Mouse (Mus musculus) regulatory T cell (primary cell): Measurements from ENCODE around the gene Erg.

Experiments
- in situ Hi-C: fragments of 300-600 bp; cut with MboI, MseI; formaldehyde crosslinking; loops from one replicate; pipeline ENCODE4 v1.15.1; 2025; ENCODE audit warnings: high pct_unique_total_duplicates

Gene Erg

DNA sequence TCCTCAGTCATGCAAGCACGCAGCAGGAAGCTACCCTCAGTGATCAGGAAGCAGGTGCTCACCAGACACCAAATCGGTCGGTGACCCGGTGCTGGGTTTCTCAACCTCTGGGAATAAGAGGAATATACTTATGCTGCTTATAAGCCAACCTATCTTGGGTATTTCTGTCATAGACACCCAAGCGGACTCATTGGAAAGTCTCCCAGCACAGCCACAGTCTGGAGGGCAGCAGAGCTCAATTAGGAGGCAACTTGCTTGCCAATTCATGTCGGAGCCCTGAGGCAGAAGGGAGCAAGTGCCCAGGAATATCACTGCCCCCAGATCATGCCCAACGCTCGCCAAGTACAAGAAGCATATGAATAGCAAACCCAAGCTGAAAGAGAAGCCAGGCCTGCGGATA is 184.5 kb downstream of the Erg start:
- in situ Hi-C loops = loop anchor here (10.0 kb wide), 1 partner anchor 637 kb away; no protein-coding TSS in a partner anchor

GRCm38 (mm10) chr16:95398761-95399343 is 187.5 kb downstream of the Erg start:
- in situ Hi-C loops = no loop called here

GRCm38 (mm10) chr16:95390787-95391186 is 195.6 kb downstream of the Erg start:
- in situ Hi-C loops = no loop called here

GRCm38 (mm10) chr16:95388811-95389529 is 197.4 kb downstream of the Erg start:
- in situ Hi-C loops = loop anchor here (5.0 kb wide), 1 partner anchor 52 kb away; no protein-coding TSS in a partner anchor

GRCm38 (mm10) chr16:95388292-95388691 is 198.1 kb downstream of the Erg start:
- in situ Hi-C loops = loop anchor here (5.0 kb wide), 1 partner anchor 51 kb away; no protein-coding TSS in a partner anchor

- in situ Hi-C loops = loop anchor here (5.0 kb wide), 1 partner anchor 50 kb away; no protein-coding TSS in a partner anchor
These were observed 199.4 kb downstream of the Erg start for GRCm38 (mm10) chr16:95387008-95387407.

DNA sequence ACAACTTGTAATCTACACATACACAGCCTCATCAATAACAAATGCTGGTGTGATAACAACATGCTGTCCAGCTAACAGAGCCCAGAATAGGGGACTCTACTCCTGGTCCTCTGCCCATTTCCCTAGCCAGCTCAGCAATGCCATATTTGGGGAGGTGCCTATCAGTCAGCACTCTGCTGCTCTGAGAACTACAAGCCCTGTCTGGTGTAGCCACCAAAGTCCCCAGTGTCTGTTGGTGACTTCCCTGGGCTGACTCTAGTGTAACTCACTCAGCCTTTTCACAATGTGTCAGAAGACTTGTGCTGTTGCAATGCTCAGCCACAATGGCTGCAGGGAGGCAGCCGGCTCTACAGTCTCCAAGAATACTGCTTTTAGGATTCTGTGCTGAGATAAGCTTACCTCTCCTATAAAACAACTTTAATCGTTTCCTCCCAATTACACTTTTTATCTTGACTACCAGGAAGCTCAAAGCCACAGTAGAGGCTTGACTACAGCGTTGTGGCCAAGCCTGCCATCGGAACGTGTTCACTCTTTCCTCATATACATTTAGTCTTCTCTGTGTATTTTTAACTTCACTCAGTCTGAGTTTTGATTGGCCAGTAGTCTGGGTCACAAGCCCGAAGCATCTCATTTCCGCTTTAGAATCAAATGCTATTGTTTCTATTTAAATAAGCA is 201.0 kb downstream of the Erg start:
- in situ Hi-C loops = loop anchor here (5.0 kb wide), 1 partner anchor 48 kb away; no protein-coding TSS in a partner anchor

DNA sequence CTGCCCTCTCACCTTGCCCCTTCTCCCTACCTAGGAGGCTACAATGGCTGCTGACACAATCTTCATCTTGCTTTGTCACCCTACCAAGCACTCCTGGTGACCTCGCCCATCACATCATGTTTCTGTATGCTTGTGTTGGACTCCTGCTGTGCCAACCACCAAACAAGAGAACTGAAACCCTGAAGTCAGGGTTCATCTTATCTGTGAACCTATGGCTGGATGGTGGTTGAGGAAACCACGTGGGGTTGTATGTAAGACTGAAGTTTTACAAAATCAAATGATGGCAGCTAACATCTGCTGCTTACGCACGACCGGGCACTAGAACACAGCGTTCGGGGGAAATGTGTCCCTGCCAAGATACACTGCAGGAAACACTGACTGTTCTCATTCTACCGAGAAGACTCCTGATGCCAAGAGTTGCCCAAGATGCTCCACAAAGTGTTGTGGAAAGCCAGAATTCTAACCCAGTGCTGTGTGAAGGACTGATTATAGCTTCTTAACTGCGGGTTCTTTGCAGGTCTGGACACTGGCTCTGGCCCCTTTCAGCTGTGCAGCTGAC is 201.7 kb downstream of the Erg start:
- in situ Hi-C loops = loop anchor here (5.0 kb wide), 1 partner anchor 47 kb away; no protein-coding TSS in a partner anchor

GRCm38 (mm10) chr16:95382251-95382650 is 204.1 kb downstream of the Erg start:
- in situ Hi-C loops = no loop called here

DNA sequence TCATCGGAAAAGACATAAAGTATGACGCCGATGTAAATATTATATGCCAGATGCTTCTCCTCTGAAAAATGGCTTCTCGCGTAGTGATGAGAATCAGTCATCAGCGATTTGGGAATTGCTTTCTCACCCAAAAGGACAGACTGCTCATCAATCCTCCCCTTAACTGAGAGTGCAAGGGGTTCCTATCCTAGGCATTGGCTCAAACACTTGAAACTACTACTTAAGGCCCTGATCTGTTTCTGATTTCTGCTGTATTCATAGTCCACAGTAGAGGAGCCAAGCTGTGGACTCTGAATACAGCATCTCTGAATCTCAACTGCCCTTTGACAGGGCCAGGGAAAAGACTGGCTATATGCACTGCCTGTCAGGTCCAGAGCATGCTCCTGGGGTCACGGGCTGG is 209.6 kb downstream of the Erg start:
- in situ Hi-C loops = no loop called here

DNA sequence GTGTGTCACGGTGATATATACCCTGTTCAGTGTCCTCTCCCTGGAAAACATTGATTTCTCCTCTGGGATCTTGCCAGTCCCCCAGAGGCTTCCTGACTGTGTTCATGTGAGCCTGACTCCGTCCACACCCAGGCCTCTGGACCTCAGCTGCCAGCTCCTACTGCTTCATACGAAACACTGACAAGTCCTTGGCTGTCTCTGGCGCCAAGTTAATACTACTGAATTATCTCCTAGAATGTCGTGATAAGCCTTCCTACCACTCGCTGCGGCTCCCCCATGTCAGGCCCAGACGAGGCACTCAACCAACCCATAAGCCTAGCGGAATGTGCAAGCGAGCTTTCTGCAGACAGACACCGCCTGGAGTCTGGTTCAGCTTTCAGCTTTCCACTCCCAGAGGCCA is 210.0 kb downstream of the Erg start:
- in situ Hi-C loops = no loop called here

- in situ Hi-C loops = no loop called here
These were observed 211.7 kb downstream of the Erg start for GRCm38 (mm10) chr16:95374646-95375045.

- in situ Hi-C loops = no loop called here
These were observed 213.4 kb downstream of the Erg start for GRCm38 (mm10) chr16:95372960-95373359.

DNA sequence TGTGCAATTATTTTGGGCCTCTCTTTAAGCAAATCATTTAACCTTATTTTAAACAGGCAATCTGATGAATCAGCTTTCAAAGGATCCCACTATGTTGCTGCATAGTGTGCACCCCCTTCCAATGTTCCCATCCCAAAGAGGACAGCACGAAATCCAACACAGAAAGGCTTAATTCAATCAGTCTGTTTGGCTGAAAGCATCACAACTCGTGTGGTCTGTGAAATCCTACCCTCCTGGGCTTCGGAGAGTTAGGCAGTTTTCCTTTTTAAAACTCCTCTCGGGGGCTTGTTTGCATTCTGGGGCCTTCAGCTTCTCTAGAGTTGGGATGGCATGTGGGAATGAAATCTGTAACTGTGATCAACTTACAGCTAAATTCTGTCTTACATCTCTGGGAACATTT is 214.7 kb downstream of the Erg start:
- in situ Hi-C loops = no loop called here

DNA sequence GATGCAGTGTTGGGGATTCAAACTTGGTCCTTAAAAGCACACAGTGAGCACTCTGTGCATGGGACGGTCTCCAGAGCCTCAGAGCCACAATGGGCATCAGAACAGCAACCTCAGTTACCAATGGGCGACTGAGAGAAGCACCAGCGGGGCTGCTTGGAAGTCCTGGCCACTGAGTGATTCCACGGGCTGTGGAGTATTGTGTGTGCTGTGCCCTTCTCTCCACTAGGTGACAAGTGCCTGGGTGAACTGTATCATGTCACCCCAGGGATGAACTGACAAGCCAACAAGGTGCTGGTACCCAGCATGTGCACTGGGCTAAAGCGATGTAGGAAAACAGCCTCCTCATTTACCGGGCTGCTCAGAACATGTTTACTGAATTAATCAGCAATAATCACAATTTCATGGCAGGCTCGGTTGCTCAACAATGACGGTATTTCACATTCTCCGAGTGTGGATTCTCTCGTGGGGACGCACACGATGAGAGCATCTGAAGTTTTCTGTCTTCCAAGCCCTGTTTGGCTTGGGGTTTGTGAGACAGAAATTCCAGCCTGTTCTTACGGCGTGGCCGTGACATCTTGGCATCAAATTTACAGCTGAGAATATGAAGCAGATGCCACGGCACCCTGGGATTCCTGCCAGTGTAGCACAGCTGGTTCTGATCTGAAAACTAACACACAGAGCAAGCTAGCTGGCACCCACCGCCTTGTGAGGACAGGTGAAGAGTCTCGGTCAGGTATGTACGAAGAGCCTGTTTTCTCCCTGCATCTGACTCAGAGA is 219.2 kb downstream of the Erg start:
- in situ Hi-C loops = loop anchor here (5.0 kb wide), 1 partner anchor 75 kb away; no protein-coding TSS in a partner anchor

GRCm38 (mm10) chr16:95365214-95365613 is 221.2 kb downstream of the Erg start:
- in situ Hi-C loops = loop anchor here (5.0 kb wide), 1 partner anchor 77 kb away; no protein-coding TSS in a partner anchor

GRCm38 (mm10) chr16:95363632-95364465 is 222.5 kb downstream of the Erg start:
- in situ Hi-C loops = no loop called here

GRCm38 (mm10) chr16:95361950-95362349 is 224.4 kb downstream of the Erg start:
- in situ Hi-C loops = no loop called here

- in situ Hi-C loops = no loop called here
These were observed 225.4 kb downstream of the Erg start for GRCm38 (mm10) chr16:95360940-95361489.
